Mouse (Mus musculus): ENCODE measurements around the gene Gimap7.

Gene Gimap7

GRCm38 (mm10) chr6:48689320-48689719, 29.1 kb upstream of the Gimap7 start:
- DNase-seq (ENCODE audit: low read depth, low spot score), result peak; percentile 42

GRCm38 (mm10) chr6:48692962-48693361, 25.5 kb upstream of the Gimap7 start:
- no peak for DNase-seq (ENCODE audit: low read depth, low spot score)

DNA sequence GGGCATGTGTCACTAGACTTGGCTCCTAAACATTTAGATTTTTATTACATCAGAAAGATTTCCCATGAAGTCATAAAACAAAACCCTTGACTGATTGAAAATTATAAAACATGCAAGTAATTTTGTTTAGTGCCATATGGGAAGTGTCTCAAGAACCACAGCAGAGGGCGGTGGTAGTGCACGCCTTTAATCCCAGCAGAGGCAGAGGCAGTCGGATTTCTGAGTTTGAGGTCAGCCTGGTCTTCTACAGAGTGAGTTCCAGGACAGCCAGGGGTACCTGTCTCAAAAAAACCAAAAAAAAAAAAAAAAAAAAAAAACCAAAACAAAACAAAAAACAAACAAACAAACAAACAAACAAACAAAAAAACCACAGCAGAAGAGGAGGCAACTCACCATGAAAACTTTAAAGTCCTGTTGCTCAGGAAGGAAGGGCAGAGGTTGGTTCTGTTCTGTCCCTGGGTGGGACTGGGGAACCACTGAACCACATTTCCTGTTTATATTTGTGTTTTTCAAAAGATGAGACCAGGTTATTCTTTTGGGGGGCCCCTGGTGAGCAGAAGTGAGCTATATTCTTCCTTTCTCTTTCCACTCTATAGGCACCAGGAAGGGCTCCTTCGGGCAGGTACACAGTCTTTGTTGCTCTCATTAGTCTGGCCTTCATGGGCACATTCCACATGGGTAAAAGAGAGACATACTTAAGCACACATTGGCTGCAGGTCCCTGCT, 21.4 kb upstream of the Gimap7 start:
- DNase-seq (ENCODE audit: low read depth, low spot score), result peak; percentile 48

- no peak for DNase-seq (ENCODE audit: low read depth, low spot score)
Observed at GRCm38 (mm10) chr6:48697555-48697930, 20.9 kb upstream of the Gimap7 start.

DNA sequence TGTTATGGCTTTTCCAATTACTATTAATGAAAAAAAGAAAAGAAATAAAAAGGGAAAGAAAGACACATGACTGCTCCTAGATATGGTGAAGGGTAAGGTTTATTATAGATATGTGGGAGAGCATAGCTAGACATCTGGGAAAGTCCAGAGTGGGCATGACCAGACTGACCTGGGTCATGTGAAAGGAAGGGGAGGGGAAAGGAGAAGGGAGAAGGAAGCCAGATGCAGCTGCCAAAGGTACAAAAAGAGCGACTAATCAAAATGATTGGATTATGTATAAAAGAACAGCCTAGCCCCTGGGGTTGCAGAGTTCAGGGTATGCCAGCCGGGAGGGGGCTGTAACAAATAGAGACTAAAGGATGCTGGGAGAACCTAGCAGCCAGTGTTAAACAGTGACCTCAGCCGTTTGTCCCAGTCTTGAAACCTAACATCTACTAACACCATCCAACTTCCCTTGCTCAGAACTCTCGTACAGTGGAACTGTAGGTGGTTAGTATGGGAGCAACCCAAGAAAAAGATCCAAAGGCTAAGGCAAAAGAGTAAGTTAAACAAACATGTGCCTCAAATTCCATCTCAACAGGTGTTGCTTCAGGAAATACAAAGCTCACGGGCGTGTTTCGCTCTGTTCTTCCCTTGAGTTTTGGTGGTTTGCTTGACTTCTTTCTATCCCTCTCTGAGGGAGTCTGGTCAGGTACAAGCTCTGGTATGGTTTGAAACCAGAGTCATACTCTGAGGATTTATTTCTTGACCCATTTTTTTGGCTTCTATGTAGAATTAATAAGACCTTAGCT, 20.2 kb upstream of the Gimap7 start:
- no peak for DNase-seq (ENCODE audit: low read depth, low spot score)

DNA sequence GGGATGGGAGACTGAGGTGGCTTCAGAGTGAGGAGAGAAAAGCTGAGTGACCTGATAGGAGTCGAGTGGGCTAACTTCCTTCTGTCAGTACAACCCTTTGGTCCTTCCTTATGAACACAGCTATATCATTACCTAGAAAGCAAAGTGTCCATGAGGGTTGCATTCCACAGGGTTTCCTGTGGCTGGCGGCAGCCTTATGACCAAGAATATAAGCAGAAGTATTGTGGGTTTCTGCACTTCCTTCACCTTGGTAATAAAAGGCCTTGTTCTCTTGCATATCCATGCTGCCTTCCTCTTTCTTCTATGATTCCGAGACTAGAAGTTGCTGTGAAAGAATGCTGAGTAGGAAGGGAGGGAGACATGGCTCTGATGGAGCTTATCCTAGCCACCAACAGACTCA, 19.5 kb upstream of the Gimap7 start:
- no peak for DNase-seq (ENCODE audit: low read depth, low spot score)

DNA sequence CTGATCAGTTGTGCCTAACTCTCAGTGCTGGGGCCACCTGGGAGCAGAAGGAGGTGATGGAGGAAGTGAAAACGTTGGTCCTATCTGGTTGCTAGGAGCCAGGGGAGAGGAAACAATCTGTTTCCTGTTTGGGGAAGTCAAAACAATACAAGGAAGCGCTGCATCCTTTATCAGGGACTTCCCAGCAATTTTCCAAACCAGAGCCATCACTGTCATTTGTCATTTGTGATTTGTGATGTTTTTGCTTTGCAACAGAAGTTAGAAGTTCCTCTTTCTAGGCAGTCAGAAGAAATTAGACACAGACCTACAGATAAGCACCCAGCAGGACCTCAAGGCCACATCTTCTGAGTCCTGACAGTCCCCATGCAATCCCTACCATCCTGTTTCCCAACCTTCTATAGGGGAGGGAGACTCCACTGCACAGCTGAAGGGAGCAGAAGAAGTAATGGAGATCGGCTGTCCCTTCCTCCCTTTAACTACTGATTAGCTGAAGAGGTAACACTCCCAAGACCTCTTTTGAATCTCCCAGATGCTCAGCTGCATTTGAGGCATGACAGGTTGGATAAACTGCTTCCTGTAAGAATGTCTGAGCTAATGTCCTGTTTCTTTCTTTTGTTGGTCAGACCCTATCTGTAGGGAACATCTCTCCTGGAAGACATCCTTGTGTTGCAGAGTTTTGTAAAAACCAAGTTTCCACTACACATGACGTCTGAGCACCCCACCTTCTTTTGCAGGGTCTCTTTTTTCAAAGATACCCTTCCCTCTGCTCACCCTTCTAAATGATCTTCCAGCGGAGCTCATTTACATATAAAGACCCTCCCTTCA, 18.0 kb upstream of the Gimap7 start:
- DNase-seq (ENCODE audit: low read depth, low spot score), result peak; percentile 69

DNA sequence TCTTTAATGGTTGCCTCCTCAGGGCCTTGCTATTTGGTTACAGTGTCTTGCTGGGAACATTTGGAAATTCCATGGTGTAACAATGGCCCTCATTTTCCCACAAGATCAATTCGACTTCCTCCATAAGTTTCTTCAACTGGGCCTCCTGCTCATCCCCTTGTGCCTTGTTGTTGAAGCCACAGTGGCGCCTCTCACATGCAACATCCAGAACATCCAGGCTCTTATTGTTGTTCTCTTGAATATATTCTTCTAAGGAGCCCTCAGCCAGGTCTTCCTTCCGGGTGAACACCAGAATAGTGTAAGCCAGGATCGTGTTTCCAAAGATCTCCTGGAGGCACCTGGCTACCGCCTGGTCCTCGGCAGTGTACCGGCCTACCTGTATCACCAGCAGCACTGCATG, 16.3 kb upstream of the Gimap7 start:
- DNase-seq (ENCODE audit: low read depth, low spot score), result no peak

DNA sequence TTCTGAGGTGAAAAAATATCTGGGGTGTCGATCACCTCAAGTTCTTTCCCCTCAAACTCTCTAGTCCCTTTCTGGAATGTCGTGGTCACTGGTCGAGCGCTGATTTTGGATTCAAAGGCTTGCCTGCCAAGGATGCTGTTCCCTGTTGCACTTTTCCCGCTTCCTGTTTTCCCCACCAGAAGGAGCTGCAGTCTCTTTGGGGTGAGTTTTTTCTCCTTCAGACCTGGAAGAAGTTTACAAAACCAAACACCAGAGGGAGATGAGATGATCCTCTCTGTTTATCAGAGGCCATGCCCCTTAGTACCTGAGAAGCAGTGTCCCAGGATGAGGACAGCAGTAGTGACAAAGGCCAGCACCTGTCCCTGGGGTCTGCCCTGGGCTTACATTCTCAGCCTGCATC, 15.8 kb upstream of the Gimap7 start:
- DNase-seq (ENCODE audit: low read depth, low spot score), result no peak

DNA sequence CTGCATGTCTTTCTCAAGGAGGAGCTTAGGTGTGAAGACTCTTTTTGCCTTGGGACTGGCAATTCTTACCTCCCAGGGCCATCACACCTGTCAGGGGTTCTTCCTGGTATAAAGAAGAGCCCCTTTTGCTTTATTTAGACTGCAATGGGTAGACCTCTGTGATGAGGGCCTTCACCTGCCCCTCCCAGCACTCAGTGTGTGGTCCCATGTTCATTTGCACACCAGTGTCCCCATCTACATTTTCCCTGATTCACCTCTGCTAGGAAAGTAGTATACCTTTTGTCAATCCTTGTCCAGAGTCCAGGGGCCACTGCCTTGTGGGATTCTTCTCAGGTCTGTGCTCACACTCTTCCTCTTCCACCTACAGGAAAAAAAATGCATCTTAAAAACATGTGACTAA, 14.3 kb upstream of the Gimap7 start:
- DNase-seq (ENCODE audit: low read depth, low spot score), result no peak

- peak; percentile 56 for DNase-seq (ENCODE audit: low read depth, low spot score)
Observed at GRCm38 (mm10) chr6:48706130-48706529, 12.3 kb upstream of the Gimap7 start.

GRCm38 (mm10) chr6:48720326-48720725, 1.9 kb downstream of the Gimap7 start:
- peak; percentile 41 for DNase-seq (ENCODE audit: low read depth, low spot score)

DNA sequence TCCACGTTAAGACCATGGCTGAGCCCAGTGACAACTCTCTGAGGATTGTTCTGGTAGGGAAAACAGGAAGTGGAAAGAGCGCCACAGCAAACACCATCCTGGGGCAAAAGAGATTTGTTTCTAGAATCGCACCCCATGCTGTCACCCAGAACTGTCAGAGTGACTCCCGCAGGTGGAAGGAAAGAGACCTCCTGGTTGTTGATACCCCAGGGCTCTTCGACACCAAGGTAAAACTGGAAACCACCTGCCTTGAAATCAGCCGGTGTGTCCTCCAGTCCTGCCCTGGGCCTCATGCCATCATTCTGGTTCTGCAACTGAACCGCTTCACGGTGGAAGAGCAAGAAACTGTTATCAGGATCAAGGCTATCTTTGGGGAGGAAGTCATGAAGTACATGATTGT, 5.0 kb downstream of the Gimap7 start:
- DNase-seq (ENCODE audit: low read depth, low spot score), result peak; percentile 65

GRCm38 (mm10) chr6:48725476-48725875, 7.1 kb downstream of the Gimap7 start:
- peak; percentile 91 for DNase-seq (ENCODE audit: low read depth, low spot score)

- DNase-seq (ENCODE audit: low read depth, low spot score), result peak; percentile 92
Observed at GRCm38 (mm10) chr6:48727761-48728160, 9.3 kb downstream of the Gimap7 start.

- peak; percentile 97 for DNase-seq (ENCODE audit: low read depth, low spot score)
Observed at GRCm38 (mm10) chr6:48732864-48733304, 14.5 kb downstream of the Gimap7 start.

- DNase-seq (ENCODE audit: low read depth, low spot score), result peak; percentile 45
Observed at GRCm38 (mm10) chr6:48733660-48734059, 15.2 kb downstream of the Gimap7 start.

GRCm38 (mm10) chr6:48737053-48737452, 18.6 kb downstream of the Gimap7 start:
- peak; percentile 70 for DNase-seq (ENCODE audit: low read depth, low spot score)

GRCm38 (mm10) chr6:48737688-48738087, 19.3 kb downstream of the Gimap7 start:
- DNase-seq (ENCODE audit: low read depth, low spot score), result peak; percentile 45

- peak; percentile 84 for DNase-seq (ENCODE audit: low read depth, low spot score)
Observed at GRCm38 (mm10) chr6:48738961-48739779, 20.7 kb downstream of the Gimap7 start, which contains the start of gene Gimap1. Gimap1 (plus strand) TSS chr6:48739054.

GRCm38 (mm10) chr6:48739780-48740055, 21.3 kb downstream of the Gimap7 start:
- peak; percentile 37 for DNase-seq (ENCODE audit: low read depth, low spot score)

Measured in CD4-positive helper T cell, adult 2 months (primary cell).